Mouse (Mus musculus): Measurements from ENCODE around the gene Naxe.

The Naxe gene

DNA sequence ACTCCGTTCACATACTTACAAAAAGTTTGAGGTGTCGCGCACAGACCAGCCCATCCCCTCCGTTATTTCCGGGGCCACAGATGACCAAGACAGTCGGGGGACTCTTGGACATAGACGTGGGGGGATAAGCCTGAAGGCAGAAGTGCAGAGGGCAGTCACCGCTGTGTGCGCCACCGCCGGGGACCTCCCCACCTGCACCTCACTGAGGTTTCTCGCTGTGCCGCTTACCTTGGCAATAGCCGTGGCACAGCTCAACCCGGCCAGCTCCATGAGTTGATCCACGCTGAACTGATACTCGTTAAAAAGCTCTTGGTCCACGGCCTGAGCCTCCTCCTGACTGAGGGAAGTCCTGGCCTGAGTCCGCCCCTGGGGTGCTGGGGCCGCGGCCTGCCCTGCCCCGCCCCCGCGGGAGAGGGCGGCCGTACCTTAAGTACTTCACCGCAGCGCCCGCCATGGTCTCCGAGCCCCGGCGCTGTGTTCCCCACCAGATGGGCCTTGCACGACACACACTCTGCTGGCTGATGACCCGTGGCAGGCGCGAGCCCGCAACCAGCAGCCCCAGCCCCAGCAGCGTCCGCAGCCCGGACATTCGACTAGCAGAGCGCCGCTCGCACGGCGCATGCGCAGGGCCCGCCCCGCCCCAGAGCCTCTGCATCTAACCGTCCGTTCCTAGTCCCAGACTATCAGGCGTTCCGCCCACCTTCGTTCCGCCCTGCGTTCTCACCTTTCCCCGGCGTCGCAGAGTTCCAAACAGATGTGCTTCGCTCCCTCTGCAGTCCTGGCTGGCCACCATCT is at the start of gene Naxe:
TSS of gene Naxe (minus strand) at position 594 of the 795 bp plus-strand sequence.
- DNase-seq (ENCODE audit: low spot score), result peak; percentile 93

GRCm38 (mm10) chr3:88106126-88106525 is 47.8 kb upstream of the Naxe start:
- no peak for DNase-seq (ENCODE audit: low spot score)

DNA sequence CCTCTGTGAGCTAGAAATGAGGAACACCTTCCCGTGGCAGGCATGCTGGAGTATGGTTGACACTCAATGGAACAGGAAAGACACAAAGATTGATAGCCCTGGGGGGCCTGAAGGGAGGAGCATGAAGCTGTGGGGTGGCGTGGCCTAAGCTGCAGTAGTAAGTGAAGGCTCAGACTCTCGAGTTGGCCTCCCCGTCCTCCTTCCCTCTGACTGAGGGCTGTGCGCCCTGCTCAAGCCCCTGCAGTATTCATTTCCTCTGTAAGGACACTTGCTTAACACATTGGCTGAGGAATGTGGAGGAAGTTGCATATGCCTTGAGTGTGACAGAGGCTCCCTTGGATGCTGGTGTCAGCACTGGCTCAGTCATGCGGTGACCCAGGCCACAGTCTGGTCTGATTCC is 44.3 kb upstream of the Naxe start:
- DNase-seq (ENCODE audit: low spot score), result no peak

DNA sequence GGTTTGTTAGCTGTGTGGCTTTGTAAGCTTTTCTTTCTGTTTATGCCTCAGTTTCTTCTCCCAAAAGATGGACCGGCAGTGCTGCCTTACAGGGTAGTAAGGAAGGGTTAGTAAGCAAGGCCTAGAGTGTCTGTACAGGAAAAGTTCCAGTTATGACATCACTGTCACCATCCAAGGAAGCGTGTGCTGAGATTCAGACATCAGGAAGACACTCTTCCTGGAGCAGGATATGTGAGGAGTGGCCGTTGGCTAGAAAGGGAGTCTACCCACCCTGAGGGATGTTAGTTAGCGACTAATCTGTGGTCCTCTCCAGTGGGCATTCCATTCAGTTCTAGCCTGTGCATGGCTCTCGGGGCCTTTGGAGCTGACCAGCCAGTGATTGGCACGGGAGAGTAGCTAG is 43.9 kb upstream of the Naxe start:
- no peak for DNase-seq (ENCODE audit: low spot score)

- no peak for DNase-seq (ENCODE audit: low spot score)
These were observed 43.4 kb upstream of the Naxe start for GRCm38 (mm10) chr3:88101736-88102135.

- DNase-seq (ENCODE audit: low spot score), result no peak
These were observed 42.0 kb upstream of the Naxe start for GRCm38 (mm10) chr3:88100251-88100650.

DNA sequence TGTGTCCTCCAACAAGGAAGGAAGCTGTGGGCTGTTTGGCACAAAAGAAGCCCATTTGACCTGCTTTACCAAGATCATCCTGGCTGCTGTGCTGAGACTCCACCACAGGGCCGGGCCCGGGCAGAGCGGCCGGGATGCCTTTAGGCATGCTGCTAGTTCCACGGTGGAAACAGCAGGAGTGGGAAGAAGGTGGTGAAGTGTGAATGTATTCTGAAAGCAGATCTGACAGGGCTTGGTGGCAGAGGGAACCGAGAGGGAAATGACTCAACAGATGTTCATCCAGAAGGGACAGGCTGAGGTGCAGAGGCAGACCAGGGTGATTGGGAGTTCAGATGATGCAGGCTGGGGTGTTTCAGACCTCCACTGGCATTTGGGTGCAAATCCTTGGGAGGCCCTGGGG is 39.4 kb upstream of the Naxe start:
- DNase-seq (ENCODE audit: low spot score), result no peak

GRCm38 (mm10) chr3:88094126-88094525 is 35.8 kb upstream of the Naxe start:
- DNase-seq (ENCODE audit: low spot score), result no peak

DNA sequence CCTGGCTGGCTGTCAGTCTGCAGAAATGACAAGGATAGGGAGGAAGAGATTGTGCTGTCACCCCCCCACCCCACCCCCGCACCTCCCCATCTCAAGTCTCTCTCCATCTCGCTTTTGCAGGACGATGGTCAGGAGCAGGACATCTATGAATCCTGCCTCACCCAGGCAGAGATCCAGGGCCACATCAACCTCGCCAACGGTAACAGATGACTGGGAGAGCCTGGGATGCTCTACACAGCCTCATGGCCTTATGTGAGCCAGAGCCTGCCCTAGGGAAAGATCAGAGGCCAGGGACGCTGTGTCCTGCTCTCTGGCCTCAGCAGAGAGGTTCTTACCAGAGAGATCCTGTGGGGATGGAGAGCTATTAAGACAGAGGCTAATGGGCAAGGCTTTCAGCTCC is 32.3 kb upstream of the Naxe start:
- no peak for DNase-seq (ENCODE audit: low spot score)

- DNase-seq (ENCODE audit: low spot score), result no peak
These were observed 31.8 kb upstream of the Naxe start for GRCm38 (mm10) chr3:88090106-88090505.

GRCm38 (mm10) chr3:88087688-88088087 is 29.4 kb upstream of the Naxe start:
- DNase-seq (ENCODE audit: low spot score), result no peak

- no peak for DNase-seq (ENCODE audit: low spot score)
These were observed 27.2 kb upstream of the Naxe start for GRCm38 (mm10) chr3:88085459-88085858.

DNA sequence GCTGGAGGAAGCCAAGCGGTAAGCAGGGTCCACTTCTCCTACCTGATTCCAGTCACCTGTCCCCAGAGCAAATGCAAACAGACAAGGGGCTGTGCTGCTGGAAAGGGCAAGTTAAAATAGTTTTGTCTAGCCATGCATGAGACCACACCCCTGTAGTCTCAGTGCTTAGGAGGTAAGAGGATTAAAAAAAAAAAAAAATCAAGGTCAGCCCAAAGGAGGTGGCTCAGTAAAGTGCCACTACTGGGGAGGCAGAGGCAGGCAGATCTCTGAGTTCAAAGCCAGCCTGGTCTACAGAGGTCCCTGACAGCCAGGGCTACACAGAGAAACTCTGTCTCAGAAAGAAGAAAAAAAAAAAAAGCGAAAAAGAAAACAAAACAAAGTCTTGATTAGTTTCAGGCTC is 25.7 kb upstream of the Naxe start:
- DNase-seq (ENCODE audit: low spot score), result peak; percentile 23

DNA sequence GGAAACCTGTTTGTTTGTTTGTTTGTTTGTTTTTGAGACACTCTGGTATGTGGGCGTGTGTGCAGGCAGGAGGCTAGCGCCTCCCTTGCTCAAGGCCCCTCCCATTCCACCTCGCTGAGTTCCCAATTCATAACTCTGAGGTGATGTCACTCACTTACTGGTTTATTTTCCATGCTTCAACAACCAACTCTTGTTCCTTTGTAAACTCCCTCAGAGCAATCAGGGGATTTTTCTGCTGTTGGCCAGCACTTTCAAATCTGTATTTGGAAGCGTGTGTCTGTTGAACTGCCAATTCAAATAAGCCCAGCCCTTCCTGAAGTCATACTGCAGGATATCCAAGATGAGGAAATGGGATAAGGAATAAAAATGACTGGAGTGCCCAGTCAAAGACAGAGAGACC is 24.4 kb upstream of the Naxe start:
- peak; percentile 28 for DNase-seq (ENCODE audit: low spot score)

- peak; percentile 35 for DNase-seq (ENCODE audit: low spot score)
These were observed 23.9 kb upstream of the Naxe start for GRCm38 (mm10) chr3:88082224-88082618.

DNA sequence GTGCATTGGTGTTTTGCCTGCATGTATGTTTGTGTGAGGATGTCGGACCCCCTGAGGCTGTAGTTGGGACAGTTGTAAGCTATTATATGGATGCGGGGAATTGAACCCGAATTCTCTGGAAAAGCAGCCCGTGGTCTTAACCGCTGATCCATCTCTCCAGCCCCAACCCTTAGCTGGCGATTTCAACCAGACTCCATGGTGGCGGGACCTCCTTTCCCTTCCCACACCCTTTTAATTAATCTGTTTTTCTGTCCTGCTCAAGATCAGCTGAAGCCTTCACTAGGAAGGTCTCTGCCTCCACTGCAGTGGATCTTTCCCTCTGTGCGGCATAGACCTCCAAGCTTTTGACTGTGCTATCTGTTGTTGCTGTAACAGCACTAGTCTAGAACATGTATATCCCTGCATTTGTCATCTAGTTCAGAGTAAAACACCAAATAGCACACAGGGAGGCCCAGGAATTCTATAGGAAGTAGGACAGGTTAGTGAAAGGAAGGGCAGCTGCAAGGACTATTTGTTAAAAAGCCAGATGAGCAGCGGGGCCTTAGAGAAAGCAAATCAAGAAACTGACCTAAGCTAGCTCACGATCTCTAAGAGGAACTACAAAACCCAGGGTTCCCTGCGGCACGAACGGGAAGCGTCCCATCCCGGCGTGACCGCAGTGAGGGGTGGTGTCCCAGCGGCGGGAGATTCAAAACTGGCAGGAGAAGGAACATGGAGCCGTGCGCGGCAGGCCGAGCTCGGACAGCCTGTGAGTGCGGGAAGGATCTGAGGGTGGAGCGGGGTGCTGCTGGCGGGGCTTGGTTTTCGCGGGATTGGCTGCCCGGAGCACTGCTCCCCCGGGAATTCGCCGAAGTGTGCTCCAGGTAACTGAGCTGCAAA is 23.3 kb upstream of the Naxe start, which contains the start of gene Iqgap3:
TSS of gene Iqgap3 (plus strand) at position 627 of the 879 bp plus-strand sequence.
- peak; percentile 89 for DNase-seq (ENCODE audit: low spot score)

- no peak for DNase-seq (ENCODE audit: low spot score)
These were observed 19.9 kb upstream of the Naxe start, which contains the start of gene Ttc24 for GRCm38 (mm10) chr3:88078204-88078603. TSS of gene Ttc24 (minus strand) at chr3:88078304.

- DNase-seq (ENCODE audit: low spot score), result no peak
These were observed 19.1 kb upstream of the Naxe start for GRCm38 (mm10) chr3:88077441-88077840.

- no peak for DNase-seq (ENCODE audit: low spot score)
These were observed 16.5 kb upstream of the Naxe start for GRCm38 (mm10) chr3:88074766-88075165.

- DNase-seq (ENCODE audit: low spot score), result no peak
These were observed 16.1 kb upstream of the Naxe start for GRCm38 (mm10) chr3:88074351-88074750.

DNA sequence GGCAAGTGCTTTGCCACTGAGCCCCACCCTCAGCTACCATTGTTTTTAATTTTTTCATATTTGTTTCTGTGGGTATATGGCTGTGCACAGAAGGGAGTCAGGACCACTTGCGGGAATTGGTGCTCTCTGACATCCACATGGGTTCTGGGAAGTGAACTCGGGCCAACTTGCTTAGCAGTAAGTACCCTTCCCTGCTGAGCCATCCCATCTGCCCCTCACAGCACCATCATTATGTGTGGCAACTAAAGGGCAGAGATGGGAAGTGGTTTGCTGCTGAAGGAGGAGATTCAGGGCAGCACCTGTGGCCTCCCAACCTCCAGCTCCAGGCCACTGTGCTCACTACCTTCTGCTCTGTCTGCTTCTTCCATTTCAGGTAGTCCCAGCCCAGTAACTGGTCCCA is 15.3 kb upstream of the Naxe start:
- no peak for DNase-seq (ENCODE audit: low spot score)

DNA sequence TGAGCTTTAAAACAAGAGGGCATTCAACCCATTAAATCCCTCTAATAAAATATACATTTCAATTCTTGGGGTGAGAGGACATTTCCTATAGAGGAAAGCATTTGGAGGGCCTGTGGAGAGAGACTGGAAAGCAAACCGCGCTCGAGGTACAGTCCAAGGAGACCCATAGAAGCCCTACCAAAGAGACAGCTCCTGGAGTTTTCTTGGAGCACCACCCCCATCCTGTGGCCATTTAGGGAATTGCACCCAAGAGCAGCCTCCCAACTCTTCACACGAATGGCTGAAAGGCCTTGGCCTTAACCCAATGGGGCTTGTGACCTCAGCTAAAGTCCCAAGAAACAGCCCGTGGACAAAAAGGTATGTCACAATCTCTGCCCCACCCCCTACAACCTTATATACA is 13.5 kb upstream of the Naxe start:
- peak; percentile 73 for DNase-seq (ENCODE audit: low spot score)

DNA sequence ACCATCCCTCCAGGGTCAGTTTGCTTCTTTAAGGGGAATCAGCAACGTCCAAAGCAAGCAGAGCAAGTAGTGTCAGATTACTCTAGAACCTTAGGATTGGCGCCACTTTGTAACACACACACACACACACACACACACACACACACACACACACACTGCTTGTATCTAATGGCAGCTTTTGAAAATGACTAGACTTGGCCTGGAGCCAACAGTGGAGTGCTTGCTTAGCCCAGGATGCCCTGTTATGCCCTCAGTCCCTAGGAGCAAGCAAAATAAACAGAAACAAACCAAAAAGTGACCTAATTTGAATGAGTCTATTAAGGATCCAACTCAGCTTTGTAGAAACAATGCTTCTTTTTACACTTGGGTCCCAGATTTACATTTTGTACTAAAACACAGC is 10.1 kb upstream of the Naxe start:
- DNase-seq (ENCODE audit: low spot score), result no peak

All from yolk sac, embryonic 10.5 days (tissue).